Mouse (Mus musculus) spleen, postnatal 36 days (tissue): ENCODE data around the gene Ubxn1.
"Not testable (repeated sequence)": the region's sequence is repeated elsewhere in the genome, so short reads cannot be mapped to it uniquely, and the experiment has no call there.

Source experiments
- DNase-seq, 2 experiments: peaks; one replicate each; pipeline ENCODE4 v3.0.0; 2022; ENCODE audit warnings: low spot score in 2 of 2, mixed read lengths in 1 of 2

The Ubxn1 gene

DNA sequence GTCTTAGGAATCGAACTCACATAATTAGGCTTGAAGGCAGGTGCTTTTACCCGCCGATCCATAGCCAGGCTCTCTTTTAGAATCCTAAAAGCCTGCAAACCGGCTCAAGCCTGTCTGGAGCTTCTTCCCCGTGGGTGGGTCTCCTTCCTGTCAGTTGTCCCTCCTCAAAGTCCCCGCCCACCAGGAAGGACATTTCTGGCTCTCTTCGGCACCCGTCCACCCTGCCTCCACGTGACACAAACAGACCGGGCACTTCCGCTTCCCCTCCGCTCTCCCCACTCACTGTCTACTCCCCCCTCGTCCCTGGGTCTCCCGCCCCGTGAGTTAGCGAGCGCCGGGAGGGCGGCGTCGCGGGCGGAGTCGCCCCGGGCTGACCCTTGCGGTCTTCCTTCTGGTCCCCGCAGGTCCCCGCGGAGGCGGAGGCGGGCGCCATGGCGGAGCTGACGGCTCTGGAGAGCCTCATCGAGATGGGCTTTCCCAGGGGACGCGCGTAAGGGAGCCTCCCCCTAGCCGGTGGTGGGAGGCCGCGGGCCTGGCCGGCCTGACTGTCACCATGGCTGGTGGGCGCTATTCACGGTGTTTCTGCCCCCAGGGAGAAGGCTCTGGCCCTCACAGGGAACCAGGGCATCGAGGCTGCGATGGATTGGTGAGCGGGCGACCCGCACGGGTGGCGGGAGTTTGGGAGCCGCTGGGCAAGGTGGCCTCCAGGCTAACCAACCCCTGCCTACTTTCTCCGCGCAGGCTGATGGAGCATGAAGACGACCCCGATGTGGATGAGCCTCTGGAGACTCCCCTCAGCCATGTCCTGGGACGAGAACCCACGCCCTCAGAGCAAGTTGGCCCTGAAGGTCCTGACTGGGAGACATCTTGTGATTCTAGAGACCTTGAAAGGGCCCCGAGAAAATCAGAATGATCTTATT, at the start of gene Ubxn1:
Gene Ubxn1 (plus strand): TSS at position 230 of the 920 bp plus-strand sequence.
- peak; percentile 96 to 97 for DNase-seq

GRCm38 (mm10) chr19:8822696-8823095, 48.6 kb upstream of the Ubxn1 start:
- no peak for DNase-seq

GRCm38 (mm10) chr19:8829660-8830059, 41.6 kb upstream of the Ubxn1 start, which contains the start of gene AC129217.1:
TSS of gene AC129217.1 (plus strand) at chr19:8829773.
- DNase-seq: peak in 1 of 2 experiments; percentile 37

DNA sequence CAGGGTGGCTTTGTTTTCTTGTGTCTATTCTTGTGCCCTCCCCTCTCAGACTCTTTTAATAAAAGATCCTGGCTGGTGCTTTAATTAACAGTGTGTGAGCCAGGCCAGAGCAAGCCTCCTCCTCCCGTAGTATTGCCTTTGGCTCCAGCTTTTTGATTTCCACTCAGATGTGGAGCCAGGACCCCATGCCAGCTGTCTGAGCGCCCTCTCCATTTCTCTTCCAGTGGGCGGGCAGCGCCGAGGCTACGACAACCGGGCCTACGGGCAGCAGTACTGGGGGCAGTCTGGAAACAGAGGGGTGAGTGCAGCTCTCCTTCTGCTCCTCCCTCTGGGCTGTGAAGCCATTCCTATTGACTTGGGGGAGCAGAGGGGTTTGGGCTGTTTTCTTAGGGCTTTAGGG, 40.6 kb upstream of the Ubxn1 start:
- no peak for DNase-seq

DNA sequence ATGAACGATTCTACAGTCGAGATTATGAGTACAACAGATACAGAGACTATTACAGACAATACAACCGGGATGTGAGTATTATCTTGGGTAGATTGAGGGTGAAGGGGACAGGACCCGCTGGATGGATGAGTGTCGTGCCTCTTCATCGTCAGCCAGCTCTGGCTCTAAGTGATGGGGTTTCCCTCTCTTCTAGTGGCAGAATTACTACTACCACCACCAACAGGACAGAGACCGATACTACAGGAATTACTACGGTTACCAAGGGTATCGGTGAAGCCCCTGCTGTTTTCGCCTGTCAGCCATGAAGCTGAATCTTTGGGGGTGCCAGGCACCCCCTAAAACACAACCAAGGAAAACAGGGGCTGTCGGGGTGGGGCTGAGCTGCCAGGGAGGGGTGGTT, 40.0 kb upstream of the Ubxn1 start:
- DNase-seq: no peak

- no peak for DNase-seq
These were observed 38.3 kb upstream of the Ubxn1 start for GRCm38 (mm10) chr19:8832971-8833370.

DNA sequence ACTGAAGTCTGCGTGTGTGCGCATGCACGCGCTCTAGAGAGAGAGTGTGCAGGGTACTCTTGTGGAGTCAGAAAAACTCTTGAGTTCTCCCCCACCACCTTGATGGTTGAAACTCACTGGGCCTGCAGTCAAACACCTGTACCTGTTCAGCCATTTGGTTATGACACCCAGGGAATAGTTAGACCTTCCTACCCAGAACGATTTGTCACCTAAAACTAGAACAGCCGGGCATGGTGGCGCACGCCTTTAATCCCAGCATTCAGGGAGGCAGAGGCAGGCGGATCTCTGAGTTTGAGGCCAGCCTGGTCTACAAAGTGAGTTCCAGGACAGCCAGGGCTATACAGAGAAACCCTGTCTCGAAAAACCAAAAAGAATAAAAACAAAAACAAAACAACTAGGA, 35.0 kb upstream of the Ubxn1 start:
- DNase-seq: not testable (repeated sequence)

DNA sequence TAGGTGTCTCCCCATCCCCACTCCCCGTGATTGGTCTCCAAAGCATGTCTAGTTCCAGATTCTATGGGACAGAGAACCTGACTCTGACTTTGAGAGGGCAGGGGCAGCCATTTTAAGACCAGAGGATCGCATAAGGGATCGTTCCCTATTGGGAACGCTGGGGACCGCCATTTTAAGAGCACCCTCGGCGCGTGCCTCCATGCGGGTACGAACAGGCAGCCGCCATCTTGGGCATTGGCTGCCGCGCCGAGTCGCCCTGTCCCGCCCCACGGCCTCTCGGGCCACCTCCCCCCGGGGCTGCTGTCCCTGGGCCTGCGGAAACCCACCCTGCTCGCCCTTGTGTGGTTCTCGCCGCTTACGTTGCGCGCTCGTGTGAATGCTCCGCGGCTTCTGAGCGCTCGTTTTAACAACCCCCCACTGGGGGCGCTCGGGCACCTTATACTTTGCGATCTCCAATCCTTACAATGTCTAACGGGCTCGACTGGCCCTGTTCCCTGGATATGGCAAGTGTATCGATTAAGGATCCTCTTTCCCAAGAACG, 34.0 kb upstream of the Ubxn1 start, which contains the start of gene Bscl2:
Gene Bscl2 (plus strand): TSS at position 217 of the 541 bp plus-strand sequence.
- DNase-seq: peak; percentile 75 to 79

GRCm38 (mm10) chr19:8838041-8838730, 33.1 kb upstream of the Ubxn1 start:
- peak in 1 of 2 experiments; percentile 17 for DNase-seq

- no peak for DNase-seq
These were observed 32.0 kb upstream of the Ubxn1 start, which contains the start of gene Gng3 for GRCm38 (mm10) chr19:8839103-8839907. TSS of gene Gng3 (minus strand) at chr19:8839194.

- DNase-seq: peak; percentile 79 to 83
These were observed 31.1 kb upstream of the Ubxn1 start for GRCm38 (mm10) chr19:8839908-8840791.

DNA sequence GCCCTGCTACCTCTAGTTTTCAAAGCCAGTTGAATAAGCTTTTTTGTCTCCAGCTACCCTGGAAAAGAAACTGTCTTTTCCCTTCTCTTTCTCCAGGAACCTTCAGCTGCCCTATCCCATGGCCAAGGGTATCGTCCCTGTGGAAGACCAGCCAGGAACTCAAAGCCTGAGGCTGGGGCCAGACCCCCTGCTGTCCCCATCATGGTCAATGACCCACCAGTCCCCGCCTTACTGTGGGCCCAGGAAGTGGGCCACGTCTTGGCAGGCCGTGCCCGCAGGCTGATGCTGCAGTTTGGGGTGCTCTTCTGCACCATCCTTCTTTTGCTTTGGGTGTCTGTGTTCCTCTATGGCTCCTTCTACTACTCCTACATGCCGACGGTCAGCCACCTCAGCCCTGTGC, 30.3 kb upstream of the Ubxn1 start:
- DNase-seq: no peak

DNA sequence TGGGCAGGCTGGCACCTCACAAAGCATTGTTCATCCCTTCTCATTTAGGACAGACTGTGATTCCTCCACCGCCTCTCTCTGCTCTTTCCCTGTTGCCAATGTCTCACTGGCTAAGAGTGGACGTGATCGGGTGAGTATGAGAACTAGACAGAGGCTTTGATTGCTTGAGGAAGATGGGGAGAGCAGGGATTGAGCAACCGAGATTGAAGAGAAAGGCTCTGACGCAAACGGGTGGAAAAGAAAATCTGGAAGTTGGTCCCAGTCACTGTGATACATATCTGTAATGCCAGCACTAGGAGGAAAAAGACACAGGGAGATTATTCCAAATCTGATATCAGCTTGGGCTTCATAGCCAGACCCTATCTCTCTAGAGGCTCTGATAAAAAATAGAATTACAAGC, 28.3 kb upstream of the Ubxn1 start:
- no peak for DNase-seq

- DNase-seq: peak; percentile 63 to 79
These were observed 26.7 kb upstream of the Ubxn1 start for GRCm38 (mm10) chr19:8844371-8845129.

- DNase-seq: no peak
These were observed 22.9 kb upstream of the Ubxn1 start for GRCm38 (mm10) chr19:8848356-8848755.

DNA sequence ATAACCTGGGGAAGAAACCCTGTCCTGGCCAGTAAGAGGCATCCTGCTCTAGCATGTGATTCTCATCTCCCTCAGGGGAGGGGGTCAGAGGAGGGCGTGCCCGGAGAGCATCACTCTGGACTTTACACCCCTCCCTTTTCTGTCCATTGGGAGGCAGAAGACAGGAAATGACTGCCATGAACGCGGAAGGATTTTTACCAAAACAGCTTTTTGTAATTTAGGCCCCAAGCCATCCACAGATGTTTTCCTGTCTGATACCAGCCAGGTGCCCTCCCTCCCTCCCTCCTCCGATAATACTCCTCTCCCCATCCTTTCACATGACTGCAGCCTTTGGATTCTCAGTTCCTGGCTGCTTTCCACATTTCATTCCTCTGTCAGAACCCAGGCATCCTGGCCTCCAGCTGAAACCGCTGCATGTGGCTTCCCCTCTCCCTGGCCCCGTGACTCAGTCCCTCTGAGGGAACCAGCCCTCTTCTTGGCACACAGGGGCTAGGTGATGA, 20.8 kb upstream of the Ubxn1 start, which contains the start of gene Lrrn4cl:
Gene Lrrn4cl (plus strand): TSS at position 367 of the 500 bp plus-strand sequence.
- no peak for DNase-seq

DNA sequence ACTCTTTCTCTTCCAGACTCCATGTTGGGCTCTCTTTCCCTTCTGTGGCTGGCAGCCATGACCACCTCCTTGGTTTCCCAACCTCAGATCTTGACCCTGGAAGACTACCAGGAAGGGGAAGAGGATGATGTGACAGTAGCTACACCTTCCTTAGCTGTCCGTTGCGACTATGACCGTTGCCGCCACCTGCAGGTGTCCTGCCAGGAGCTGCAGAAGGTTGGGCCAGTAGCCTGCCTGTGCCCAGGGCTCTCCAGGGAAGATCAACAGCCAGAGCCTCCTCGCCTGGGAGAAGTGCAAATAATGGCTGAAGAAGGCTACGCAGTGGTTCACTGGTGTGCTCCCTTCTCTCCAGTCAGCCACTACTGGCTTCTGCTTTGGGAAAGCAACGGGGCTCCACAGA, 19.7 kb upstream of the Ubxn1 start:
- DNase-seq: no peak

DNA sequence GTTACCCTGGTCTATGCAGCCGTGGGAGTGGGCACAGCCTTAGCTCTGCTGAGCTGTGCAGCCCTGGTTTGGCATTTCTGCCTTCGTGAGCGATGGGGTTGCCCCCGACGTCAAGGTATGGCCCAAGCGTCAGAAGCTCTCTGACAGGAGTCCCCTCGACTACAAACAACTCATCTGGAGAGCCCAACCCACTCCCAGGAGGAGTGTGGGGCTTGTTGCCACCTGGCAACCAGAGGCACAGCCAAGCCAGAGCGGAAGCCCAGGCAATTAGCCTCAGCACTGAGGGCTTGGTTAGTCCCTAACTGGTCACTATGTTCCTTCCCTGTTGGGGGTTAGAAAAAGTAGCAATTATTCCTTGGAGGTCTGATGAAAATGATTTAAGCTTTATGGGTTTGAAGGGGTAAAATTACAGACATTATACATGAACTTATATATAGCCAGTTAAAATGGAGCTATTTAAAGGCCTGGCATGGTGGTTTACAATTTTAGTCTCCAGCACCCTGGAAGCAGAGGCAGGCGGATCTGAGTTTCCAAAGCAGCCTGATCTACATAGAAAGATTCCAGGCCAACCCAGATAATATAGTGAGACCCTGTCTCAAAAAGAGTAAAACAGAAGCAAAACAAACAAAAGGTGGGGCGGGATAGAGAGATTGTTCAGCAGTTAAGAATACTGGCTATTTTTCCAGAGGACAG, 18.9 kb upstream of the Ubxn1 start:
- no peak for DNase-seq

- no peak for DNase-seq
These were observed 18.2 kb upstream of the Ubxn1 start for GRCm38 (mm10) chr19:8853117-8853516.
